Mouse (Mus musculus): Measurements from ENCODE around the gene Wwox. TPM values are rescaled to one million over a fixed set of nuclear protein-coding genes. Genes with fewer than 3 reads are reported as not detected.

Gene Wwox
- total and polyA plus RNA-seq, 3 experiments = 7.6 to 61.8 (median 12.2) TPM

DNA sequence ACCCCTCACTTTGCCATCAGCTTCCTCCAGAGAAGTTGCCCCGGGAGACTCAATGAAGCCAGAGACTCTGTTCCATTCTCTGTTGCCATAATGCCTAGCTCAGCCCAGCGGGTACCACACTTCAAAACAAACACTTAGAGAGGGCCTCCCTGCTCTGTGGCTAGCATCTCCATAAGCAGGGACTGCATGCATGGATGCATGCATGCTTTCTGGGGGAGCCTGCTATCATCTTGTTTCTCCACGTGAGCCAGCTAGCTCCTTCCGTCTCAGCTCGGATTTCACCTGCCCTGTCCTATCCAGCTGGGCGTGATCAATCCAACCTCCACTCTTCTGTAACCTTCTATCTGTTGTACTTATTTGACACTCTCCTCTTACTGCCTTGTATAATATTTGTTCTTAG, 675.0 kb downstream of the Wwox start:
- Histone ChIP-seq H3K9ac (ENCODE audit: control insufficient read depth, low read depth, low read length, poor library complexity, severe bottlenecking) (no peak overlapping the region), H3K36me3 (ENCODE audit: control insufficient read depth in 1 of 2, insufficient read depth in 2 of 2, low read length in 2 of 2) (no peaks in the 10 kb centered on the region)

DNA sequence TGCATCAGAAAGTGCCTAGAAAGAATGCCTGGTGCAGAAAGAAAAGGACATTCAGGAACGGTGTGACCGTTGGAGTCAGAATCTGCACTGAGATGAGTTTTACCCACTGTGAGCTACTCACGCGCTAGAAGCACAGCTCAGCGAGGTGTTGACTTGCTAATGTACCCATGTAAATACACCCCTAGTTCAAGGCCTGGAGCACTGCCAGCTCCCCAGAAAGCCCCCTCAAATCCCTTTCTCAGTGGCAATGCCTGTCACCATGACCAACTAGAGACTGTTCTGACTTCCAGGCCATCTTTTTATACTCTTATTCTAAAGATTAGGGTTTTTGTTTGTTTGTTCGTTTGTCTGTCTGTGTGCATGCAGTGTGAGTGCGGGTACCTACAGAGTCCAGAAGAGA, 686.6 kb downstream of the Wwox start:
- Histone ChIP-seq H3K36me3 (ENCODE audit: control insufficient read depth in 1 of 2, insufficient read depth in 2 of 2, low read length in 2 of 2) (no peaks in the 10 kb centered on the region), H3K9me3 (replicated peaks; ENCODE audit: insufficient read depth, low read length) (no peaks in the 10 kb centered on the region), H3K4me3 (ENCODE audit: control insufficient read depth in 1 of 2, insufficient read depth in 1 of 2, low read depth in 2 of 2, low read length in 2 of 2) (no peak overlapping the region), H3K27me3 (ENCODE audit: control insufficient read depth in 1 of 2, insufficient read depth in 2 of 2, low read length in 2 of 2) (no peaks in the 10 kb centered on the region), H3K4me1 (ENCODE audit: control insufficient read depth in 1 of 2, insufficient read depth in 2 of 2, low read length in 2 of 2) (no peaks in the 10 kb centered on the region), H3K9ac (ENCODE audit: control insufficient read depth, low read depth, low read length, poor library complexity, severe bottlenecking) (no peak overlapping the region), H3K79me2 (ENCODE audit: control insufficient read depth, insufficient read depth, low read length, poor library complexity) (no peaks in the 10 kb centered on the region), H3K27ac (ENCODE audit: control insufficient read depth, low read depth, low read length) (no peak overlapping the region)
- TF ChIP-seq TCF12 (IDR thresholded peaks at IDR 0.05; ENCODE audit: low read depth, low read length) (no peak), USF1 (IDR thresholded peaks at IDR 0.05; ENCODE audit: low read depth, low read length) (no peak), ZNF384 (IDR thresholded peaks at IDR 0.05; ENCODE audit: low read depth, low read length) (no peak), MYB (IDR thresholded peaks at IDR 0.05; ENCODE audit: low read depth, low read length) (no peak), SIN3A (IDR thresholded peaks at IDR 0.05; ENCODE audit: low read length) (no peak), USF2 (IDR thresholded peaks at IDR 0.05; ENCODE audit: borderline replicate concordance in 1 of 2, insufficient read depth in 1 of 2, low read depth in 1 of 2, low read length in 2 of 2) (no peak), RCOR1 (IDR thresholded peaks at IDR 0.05; ENCODE audit: low read depth, low read length) (no peak), TBP (IDR thresholded peaks at IDR 0.05; ENCODE audit: low read depth, low read length) (no peak), BHLHE40 (IDR thresholded peaks at IDR 0.05; ENCODE audit: borderline replicate concordance, low read depth, low read length) (no peak), ZC3H11A (IDR thresholded peaks at IDR 0.05; ENCODE audit: low read depth, low read length) (no peak), E2F4 (IDR thresholded peaks at IDR 0.05; ENCODE audit: borderline replicate concordance, low read depth, low read length) (no peak), MEF2A (IDR thresholded peaks at IDR 0.05; ENCODE audit: extremely low read depth, insufficient replicate concordance, low read depth, low read length, poor library complexity, severe bottlenecking) (no peak), GABPA (IDR thresholded peaks at IDR 0.05; ENCODE audit: low read depth, low read length) (no peak), CHD2 (IDR thresholded peaks at IDR 0.05; ENCODE audit: low read length) (no peak), MAX (IDR thresholded peaks at IDR 0.05; ENCODE audit: low read length) (no peak), MAZ (IDR thresholded peaks at IDR 0.05; ENCODE audit: low read depth, low read length) (no peak), SMC3 (IDR thresholded peaks at IDR 0.05; ENCODE audit: low read depth, low read length) (no peak)
- DNase-seq (ENCODE audit: low read depth, low spot score) = no peak

More for the DNA sequence above, 675.0 kb downstream of the Wwox start:
- no peaks in the 10 kb centered on the region for H3K9me3 ChIP-seq (replicated peaks; ENCODE audit: insufficient read depth, low read length)
- no peaks in the 10 kb centered on the region for H3K4me1 ChIP-seq (ENCODE audit: control insufficient read depth in 1 of 2, insufficient read depth in 2 of 2, low read length in 2 of 2)
- DNase-seq (ENCODE audit: low read depth, low spot score) = no peak
- H3K27ac ChIP-seq (ENCODE audit: control insufficient read depth, low read depth, low read length) = no peak overlapping the region
- H3K79me2 ChIP-seq (ENCODE audit: control insufficient read depth, insufficient read depth, low read length, poor library complexity) = no peaks in the 10 kb centered on the region
- TF ChIP-seq TCF12 (IDR thresholded peaks at IDR 0.05; ENCODE audit: low read depth, low read length) = no peak
- TF ChIP-seq POLR2AphosphoS2 (IDR thresholded peaks at IDR 0.05; ENCODE audit: low read length) = no peak
- TF ChIP-seq UBTF (IDR thresholded peaks at IDR 0.05; ENCODE audit: borderline replicate concordance, insufficient read depth, low read depth, low read length) = no peak
- TF ChIP-seq ETS1 (IDR thresholded peaks at IDR 0.05; ENCODE audit: low read depth, low read length) = no peak
- no peak for TF ChIP-seq ELF1 (IDR thresholded peaks at IDR 0.05; ENCODE audit: low read depth, low read length)
- TF ChIP-seq GABPA (IDR thresholded peaks at IDR 0.05; ENCODE audit: low read depth, low read length) = no peak
- no peak for TF ChIP-seq NELFE (IDR thresholded peaks at IDR 0.05; ENCODE audit: low read depth, low read length)
- no peak for TF ChIP-seq E2F4 (IDR thresholded peaks at IDR 0.05; ENCODE audit: borderline replicate concordance, low read depth, low read length)
- H3K27me3 ChIP-seq (ENCODE audit: control insufficient read depth in 1 of 2, insufficient read depth in 2 of 2, low read length in 2 of 2) = no peaks in the 10 kb centered on the region
- H3K4me3 ChIP-seq (ENCODE audit: control insufficient read depth in 1 of 2, insufficient read depth in 1 of 2, low read depth in 2 of 2, low read length in 2 of 2) = no peak overlapping the region
